Mouse (Mus musculus) megakaryocyte, embryonic 14.5 days (primary cell): ENCODE data around the gene Sh3bgrl.

Source experiments
- FLI1 ChIP-seq: IDR thresholded peaks from 2 replicates; pipeline ENCODE4 v1.6.1; 2012; ENCODE audit warnings: low read length, inconsistent platforms, mixed read lengths
- GATA1 ChIP-seq: IDR thresholded peaks from 3 replicates; pipeline ENCODE4 v1.6.1; 2012; ENCODE audit warnings: mixed read lengths, low read length, inconsistent platforms, borderline replicate concordance

GRCm38 (mm10) chrX:109145779-109146178, 50.6 kb downstream of the Sh3bgrl start:
- TF ChIP-seq GATA1 (no peak), FLI1 (no peak)
